Mouse (Mus musculus): ENCODE data around the gene Gata5.

The Gata5 gene

GRCm38 (mm10) chr2:180306423-180307168 lies 27.9 kb downstream of the Gata5 start:
- DNase-seq, result peak; percentile 7

- no peak for DNase-seq
These were observed 28.5 kb downstream of the Gata5 start for GRCm38 (mm10) chr2:180306009-180306408.

- no peak for DNase-seq
These were observed 29.0 kb downstream of the Gata5 start for GRCm38 (mm10) chr2:180305490-180305889.

DNA sequence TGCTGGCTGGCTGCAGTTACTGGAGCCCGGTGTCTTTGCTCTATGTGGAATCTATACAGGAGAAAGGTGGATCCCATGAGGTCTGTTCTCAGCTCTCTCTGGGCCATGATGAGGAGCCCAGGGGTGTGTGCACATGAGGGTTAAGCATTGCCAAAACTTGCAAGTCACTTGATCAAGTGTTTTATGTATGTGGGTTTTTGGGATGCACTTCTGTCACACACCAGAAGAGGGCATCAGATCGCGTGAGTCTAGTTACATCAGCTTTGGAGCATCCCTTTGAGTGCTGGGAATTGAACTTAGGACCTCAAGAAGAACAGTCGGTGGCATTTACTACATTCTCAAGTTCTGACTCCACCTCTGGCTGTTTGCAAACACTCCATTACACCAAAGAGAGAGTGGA lies 29.9 kb downstream of the Gata5 start:
- no peak for DNase-seq

DNA sequence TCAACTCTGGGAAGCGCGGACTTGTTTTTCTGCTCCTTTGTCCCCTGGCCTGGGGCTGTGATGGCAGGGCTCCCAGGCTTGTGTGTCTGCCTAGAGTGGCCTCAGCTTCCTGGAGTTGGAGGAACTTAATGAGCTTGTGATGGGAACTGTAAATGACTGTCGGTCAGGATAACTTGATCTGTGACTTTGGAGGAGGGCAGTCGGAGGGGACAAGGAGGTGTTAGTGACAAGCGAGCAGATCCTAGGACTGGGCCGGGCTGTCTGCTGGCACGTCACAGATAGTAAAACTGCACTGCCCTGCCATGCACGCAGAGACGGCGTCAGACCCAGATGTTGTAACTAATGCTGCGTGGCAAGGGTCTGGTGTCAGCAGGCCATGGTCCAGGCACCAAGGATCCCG lies 31.0 kb downstream of the Gata5 start:
- no peak for DNase-seq

- DNase-seq, result no peak
These were observed 32.3 kb downstream of the Gata5 start for GRCm38 (mm10) chr2:180302201-180302600.

DNA sequence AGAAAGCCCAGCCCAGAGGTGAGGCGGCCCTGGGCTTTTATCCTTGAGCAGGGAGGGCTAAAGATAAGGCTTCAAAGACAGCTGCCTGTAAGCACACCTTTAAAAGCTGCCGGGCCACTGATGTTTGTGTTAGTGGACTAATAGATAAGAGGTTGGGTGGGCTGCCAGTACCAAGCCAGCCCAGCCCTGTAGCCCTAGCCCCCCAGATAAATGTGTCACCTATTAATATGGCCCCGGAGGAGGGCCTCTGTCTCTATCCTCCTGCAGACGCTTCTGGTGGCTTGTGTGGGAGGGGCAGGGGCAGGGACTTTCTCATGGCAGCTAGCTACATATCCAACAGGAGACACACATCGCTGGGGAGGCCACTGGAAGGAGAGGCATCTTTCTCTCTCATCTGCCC lies 33.7 kb downstream of the Gata5 start:
- no peak for DNase-seq

- no peak for DNase-seq
These were observed 34.2 kb downstream of the Gata5 start for GRCm38 (mm10) chr2:180300252-180300651.

DNA sequence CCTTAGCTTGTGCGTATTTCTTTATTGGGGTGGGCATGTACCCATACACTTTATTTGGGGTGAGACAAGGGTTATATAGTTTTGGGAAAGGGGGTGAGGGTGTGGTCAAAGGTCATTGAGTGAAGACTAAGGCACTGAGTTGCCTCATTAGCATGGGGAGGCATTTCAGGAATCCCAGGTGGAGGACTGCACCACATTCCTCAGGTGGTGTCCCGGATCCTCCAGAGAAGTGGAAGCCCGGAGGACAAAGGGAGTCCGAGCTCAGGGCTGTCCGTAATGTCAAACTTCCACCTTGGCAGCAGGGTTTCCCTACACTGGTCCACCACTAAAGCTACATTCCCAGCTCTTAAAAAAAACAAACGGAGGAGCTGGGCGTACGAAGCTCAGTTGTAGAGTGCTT lies 41.6 kb downstream of the Gata5 start:
- no peak for DNase-seq

- DNase-seq, result no peak
These were observed 42.5 kb downstream of the Gata5 start for GRCm38 (mm10) chr2:180292026-180292425.

GRCm38 (mm10) chr2:180291566-180291965 lies 42.9 kb downstream of the Gata5 start:
- DNase-seq, result no peak

- DNase-seq, result no peak
These were observed 44.0 kb downstream of the Gata5 start for GRCm38 (mm10) chr2:180290503-180290902.

DNA sequence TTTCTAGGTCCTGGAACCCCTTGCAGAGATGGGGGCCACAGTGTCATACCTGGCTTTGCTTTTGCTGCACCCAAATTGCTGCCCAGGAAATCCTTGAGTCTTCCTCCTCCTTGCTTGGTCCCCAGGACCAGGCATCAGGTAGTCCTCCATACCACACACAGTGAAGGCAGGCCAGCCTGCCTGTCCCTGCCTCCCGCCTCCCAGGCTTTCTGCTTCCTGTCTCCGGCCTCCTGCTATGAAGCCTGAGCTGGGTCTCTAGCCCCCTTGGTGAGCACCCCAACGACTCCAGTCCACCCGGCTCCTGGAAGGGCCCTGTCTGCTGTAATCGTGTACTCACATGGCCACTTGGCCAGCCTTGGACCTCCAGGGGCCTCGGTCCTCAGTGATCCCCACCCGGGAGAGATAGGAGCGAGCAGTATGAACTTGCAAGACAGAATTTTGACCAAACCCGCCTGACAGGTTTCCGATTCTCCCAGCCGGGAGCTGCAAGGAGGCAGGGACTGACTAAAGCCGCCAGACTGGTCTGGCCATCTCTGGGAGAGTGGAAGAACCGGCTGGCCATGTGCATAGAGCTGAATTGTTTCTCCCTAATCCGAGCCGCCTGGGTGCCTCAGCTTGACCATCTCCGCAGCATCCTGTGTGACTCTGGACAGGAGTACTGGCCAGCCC lies 44.9 kb downstream of the Gata5 start, which contains the start of gene Rbbp8nl:
Gene Rbbp8nl (minus strand): TSS at position 440 of the 669 bp plus-strand sequence.
- DNase-seq, result no peak

DNA sequence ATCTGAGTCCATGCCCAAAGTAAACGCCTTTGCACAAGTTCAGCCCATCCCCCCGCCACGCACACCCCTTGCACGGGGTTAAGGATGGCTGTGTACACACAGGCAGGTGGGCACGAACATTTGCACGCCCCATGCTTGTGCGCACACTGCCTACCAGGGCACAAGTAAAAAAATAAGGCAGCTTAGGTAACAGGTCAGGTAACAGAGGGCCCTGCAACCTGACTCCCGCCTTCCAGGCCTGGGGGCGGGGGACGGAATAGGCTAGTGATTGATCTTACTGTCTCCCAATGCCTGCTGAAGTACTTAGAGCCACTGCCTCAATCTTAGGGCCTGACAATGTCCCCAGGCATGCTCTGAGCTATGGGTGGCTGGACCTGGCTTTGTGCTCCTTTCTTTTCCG lies 45.5 kb downstream of the Gata5 start:
- no peak for DNase-seq

DNA sequence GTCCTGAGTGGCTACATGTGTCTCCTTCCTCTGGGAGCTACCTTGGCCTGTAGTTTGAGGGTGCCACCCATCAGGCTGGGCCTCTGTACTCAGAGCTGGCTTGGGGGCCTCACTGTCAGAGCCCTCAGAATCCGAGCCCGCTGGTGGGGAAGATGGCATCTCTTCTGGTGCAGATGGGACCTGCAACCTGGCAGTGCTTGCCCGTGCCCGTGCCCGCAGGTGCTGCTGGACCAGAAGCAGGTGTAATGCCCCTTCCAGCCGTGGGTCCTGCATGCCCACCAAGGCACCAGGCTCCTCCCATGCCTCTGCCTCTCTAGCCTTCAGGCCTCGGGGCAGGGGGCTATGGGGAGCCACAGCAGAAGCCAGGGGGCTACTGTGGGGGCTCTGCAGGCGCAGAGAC lies 55.2 kb downstream of the Gata5 start:
- no peak for DNase-seq

GRCm38 (mm10) chr2:180277773-180278320 lies 56.7 kb downstream of the Gata5 start:
- DNase-seq, result peak; percentile 6

DNA sequence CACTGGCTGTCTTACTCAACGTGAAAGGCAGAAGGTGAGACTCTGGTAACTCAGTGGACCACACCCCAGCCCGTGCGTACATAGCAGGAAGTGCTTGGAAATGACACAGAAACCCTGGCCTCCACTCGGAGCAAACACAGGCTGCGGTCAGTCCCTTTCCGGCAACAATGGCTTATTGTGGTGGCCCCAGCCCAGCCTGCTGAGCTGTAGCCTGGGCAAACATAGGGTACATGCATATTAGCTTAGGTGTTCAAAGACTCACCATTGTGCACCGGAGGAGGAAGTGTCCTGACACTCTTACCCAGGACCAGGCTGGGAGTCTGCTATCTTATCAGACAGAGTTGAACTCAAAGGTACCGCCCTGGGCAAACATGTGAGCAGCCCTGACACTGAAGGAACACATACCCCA lies 57.6 kb downstream of the Gata5 start:
- DNase-seq, result peak; percentile 18

GRCm38 (mm10) chr2:180276385-180276784 lies 58.1 kb downstream of the Gata5 start:
- DNase-seq, result no peak

DNA sequence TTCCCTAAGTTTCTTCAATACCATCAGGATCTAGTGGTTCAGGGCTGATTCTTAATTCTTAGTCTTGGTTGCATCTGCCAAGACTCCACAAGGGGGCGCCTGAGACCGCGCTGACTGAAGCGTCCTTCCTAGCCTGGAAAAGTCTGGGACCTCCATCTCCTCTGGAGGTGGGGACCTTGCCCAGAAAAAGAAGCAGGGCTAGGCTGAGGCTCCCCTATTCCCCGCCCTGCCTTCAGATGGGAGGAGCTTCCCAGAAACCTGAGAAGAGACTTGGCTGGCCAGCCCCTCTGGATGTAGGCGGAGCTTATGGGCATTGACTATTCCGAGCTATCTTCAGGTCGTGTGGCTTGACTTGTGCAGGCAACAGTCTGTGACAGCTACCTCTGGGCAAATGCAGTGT lies 58.7 kb downstream of the Gata5 start:
- DNase-seq, result peak; percentile 74
